Mouse (Mus musculus) heart, embryonic 11.5 days (tissue): ENCODE results near the gene Cfap61. TPM values are rescaled to one million over a fixed set of nuclear protein-coding genes. Genes with fewer than 3 reads are reported as not detected.

Experiments
- ATAC-seq: fragments of 200-750 bp; cut with Nextera tagmentation; replicated peaks from 2 replicates; pipeline ENCODE4 v1.8.0; 2017; ENCODE audit warnings: moderate library complexity; ENCODE audit not compliant: insufficient number of reproducible peaks, low FRiP score, low TSS enrichment
- H3K27ac ChIP-seq: fragments of 300-500 bp; sonication (generic); 2 replicates; pipeline ENCODE4 v1.5.1; 2014; ENCODE audit warnings: mild to moderate bottlenecking, low read depth, low read length
- H3K27me3 ChIP-seq: fragments of 300-500 bp; sonication (generic); 2 replicates; pipeline ENCODE4 v1.6.1; 2014; ENCODE audit warnings: mild to moderate bottlenecking, low read length, mixed read lengths; ENCODE audit not compliant: control insufficient read depth, insufficient read depth
- H3K36me3 ChIP-seq: fragments of 300-500 bp; sonication (generic); 2 replicates; pipeline ENCODE4 v1.6.1; 2014; ENCODE audit warnings: mild to moderate bottlenecking, low read length, moderate library complexity, mixed read lengths; ENCODE audit not compliant: control insufficient read depth, insufficient read depth
- H3K4me1 ChIP-seq: fragments of 300-500 bp; sonication (generic); 2 replicates; pipeline ENCODE4 v1.6.1; 2014; ENCODE audit warnings: low read length; ENCODE audit not compliant: control insufficient read depth, insufficient read depth
- H3K4me2 ChIP-seq: fragments of 300-500 bp; sonication (generic); 2 replicates; pipeline ENCODE4 v1.6.1; 2014; ENCODE audit warnings: mild to moderate bottlenecking, moderate library complexity
- H3K4me3 ChIP-seq: fragments of 300-500 bp; sonication (generic); 2 replicates; pipeline ENCODE4 v1.5.1; 2014; ENCODE audit warnings: low read depth, low read length
- H3K9ac ChIP-seq: fragments of 300-500 bp; sonication (generic); 2 replicates; pipeline ENCODE4 v1.6.1; 2014; ENCODE audit warnings: mild to moderate bottlenecking, low read depth, low read length, moderate library complexity
- H3K9me3 ChIP-seq: fragments of 300-500 bp; sonication (generic); replicated peaks from 2 replicates; pipeline ENCODE4 v1.6.1; 2016; ENCODE audit warnings: low read length; ENCODE audit not compliant: control insufficient read depth
- WGBS: fragments of 180-500 bp; shearing (Covaris S2); extraction: QIAGEN DNeasy Blood & Tissue Kit; methylation state at CpG from one replicate; pipeline ENCODE4 v1.1.7; 2014; ENCODE audit not compliant: insufficient replicate concordance; 5-methylcytosine and 5-hydroxymethylcytosine counted together
- polyA plus RNA-seq: library from polyadenylated mRNA; unstranded; fragments of >200 nt; fragmentation: Nextera tagmentation; extraction: Ambion mirVana; gene quantifications from 2 replicates; pipeline ENCODE4 v1.2.1, GENCODE M21; 2014

The Cfap61 gene
- polyA plus RNA-seq, 1 experiment from 2014 or later, result 0.10 TPM

DNA sequence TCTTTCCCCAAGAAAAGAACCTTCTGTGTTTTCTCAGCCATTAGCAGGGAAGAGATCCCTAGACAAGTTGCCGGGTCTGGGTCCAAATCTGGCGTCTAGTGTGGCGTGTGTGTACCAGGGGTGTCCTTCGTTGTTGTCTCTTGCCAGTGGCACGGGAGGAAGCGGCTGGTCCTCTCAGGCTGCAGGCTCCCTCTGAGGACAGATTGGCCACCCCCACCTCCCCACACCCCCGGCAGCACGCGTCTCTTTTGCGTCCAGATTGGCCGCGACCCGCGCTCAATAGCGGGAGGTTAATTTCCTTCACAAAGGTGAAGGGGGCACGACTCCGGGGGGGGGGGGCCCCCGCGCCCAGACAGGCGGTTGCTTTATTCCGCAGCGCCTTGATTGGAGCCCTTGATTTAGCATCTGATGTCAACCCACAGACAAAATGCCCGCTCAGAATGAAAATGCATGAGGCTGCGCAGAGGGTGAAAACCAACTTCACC, 286.0 kb downstream of the Cfap61 start:
- peak overlapping the region; percentile 54; the same call in 1 of the 2 replicates for H3K4me3 ChIP-seq
- ATAC-seq, result no peak
- no peaks in the 10 kb centered on the region for H3K9me3 ChIP-seq
- peaks cover 90% of the 10 kb centered on the region for H3K27me3 ChIP-seq
- peaks cover 23% of the 10 kb centered on the region for H3K4me1 ChIP-seq
- WGBS, result 1% methylated on average over 24 of the region's 24 CpGs
- H3K27ac ChIP-seq, result no peak overlapping the region
- H3K9ac ChIP-seq, result no peak overlapping the region
- H3K4me2 ChIP-seq, result peak overlapping the region; percentile 96
- no peaks in the 10 kb centered on the region for H3K36me3 ChIP-seq

- no peaks in the 10 kb centered on the region for H3K36me3 ChIP-seq
- H3K4me1 ChIP-seq, result peaks cover 23% of the 10 kb centered on the region
- H3K4me3 ChIP-seq, result peak within 1 kb of the TSS; percentile 54
- no peak within 1 kb of the TSS for H3K27ac ChIP-seq
- 2% methylated on average over 66 of the region's 86 CpGs for WGBS
- H3K9ac ChIP-seq, result no peak within 1 kb of the TSS; the same call in 1 of the 2 replicates
- H3K4me2 ChIP-seq, result peak within 1 kb of the TSS; percentile 96
- peaks cover 90% of the 10 kb centered on the region for H3K27me3 ChIP-seq
- no peak for ATAC-seq
- no peaks in the 10 kb centered on the region for H3K9me3 ChIP-seq
These were observed 286.7 kb downstream of the Cfap61 start, which contains the start of gene Insm1 for GRCm38 (mm10) chr2:146221076-146221928. Gene Insm1, plus strand, starts transcription at chr2:146221921.

- WGBS, result under 1% methylated on average over 44 of the region's 44 CpGs
- Histone ChIP-seq H3K4me3 (peak overlapping the region; percentile 54), H3K9ac (no peak overlapping the region; the same call in 1 of the 2 replicates), H3K27ac (no peak overlapping the region), H3K9me3 (no peaks in the 10 kb centered on the region), H3K4me2 (peak overlapping the region; percentile 96), H3K36me3 (no peaks in the 10 kb centered on the region), H3K27me3 (peaks cover 91% of the 10 kb centered on the region), H3K4me1 (peaks cover 23% of the 10 kb centered on the region)
- ATAC-seq, result 0 out of 2 replicates have a peak, but pooled peaks have one; percentile 8
These were observed 287.3 kb downstream of the Cfap61 start for GRCm38 (mm10) chr2:146221929-146222278.

GRCm38 (mm10) chr2:146222279-146223175, 287.9 kb downstream of the Cfap61 start:
- WGBS, result under 1% methylated on average over 111 of the region's 133 CpGs
- Histone ChIP-seq H3K4me2 (peak overlapping the region; percentile 96), H3K36me3 (no peaks in the 10 kb centered on the region), H3K9ac (no peak overlapping the region; the same call in 1 of the 2 replicates), H3K9me3 (no peaks in the 10 kb centered on the region), H3K27me3 (peaks cover 92% of the 10 kb centered on the region), H3K27ac (no peak overlapping the region), H3K4me1 (peaks cover 20% of the 10 kb centered on the region), H3K4me3 (peak overlapping the region; percentile 54)
- ATAC-seq, result no peak

DNA sequence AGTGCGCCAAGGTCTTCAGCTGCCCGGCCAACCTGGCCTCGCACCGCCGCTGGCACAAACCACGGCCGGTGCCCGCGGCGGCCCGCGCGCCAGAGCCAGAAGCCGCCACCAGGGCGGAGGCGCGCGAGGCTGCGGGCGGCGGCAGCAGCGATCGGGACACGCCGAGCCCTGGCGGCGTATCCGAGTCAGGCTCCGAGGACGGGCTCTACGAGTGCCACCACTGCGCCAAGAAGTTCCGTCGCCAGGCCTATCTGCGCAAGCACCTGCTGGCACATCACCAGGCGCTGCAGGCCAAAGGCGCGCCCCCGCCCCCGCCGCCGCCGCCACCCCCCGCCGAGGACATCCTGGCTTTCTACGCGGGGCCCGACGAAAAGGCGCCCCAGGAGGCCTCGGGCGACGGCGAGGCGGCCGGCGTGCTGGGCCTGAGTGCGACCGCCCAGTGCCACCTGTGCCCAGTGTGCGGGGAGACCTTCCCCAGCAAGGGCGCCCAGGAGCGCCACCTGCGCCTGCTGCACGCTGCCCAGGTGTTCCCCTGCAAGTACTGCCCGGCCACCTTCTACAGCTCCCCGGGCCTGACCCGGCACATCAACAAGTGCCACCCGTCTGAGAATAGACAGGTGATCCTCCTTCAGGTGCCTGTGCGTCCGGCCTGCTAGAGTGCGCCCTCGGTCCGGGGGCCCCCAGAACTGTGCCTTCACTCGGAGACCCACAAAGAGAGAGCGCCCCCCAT, 288.8 kb downstream of the Cfap61 start:
- Histone ChIP-seq H3K27ac (no peak overlapping the region), H3K4me1 (peaks cover 20% of the 10 kb centered on the region), H3K4me3 (peak overlapping the region; percentile 54), H3K4me2 (peak overlapping the region; percentile 96), H3K9me3 (no peaks in the 10 kb centered on the region), H3K27me3 (peaks cover 87% of the 10 kb centered on the region), H3K9ac (no peak overlapping the region), H3K36me3 (no peaks in the 10 kb centered on the region)
- 1% methylated on average over 71 of the region's 75 CpGs for WGBS
- ATAC-seq, result no peak

DNA sequence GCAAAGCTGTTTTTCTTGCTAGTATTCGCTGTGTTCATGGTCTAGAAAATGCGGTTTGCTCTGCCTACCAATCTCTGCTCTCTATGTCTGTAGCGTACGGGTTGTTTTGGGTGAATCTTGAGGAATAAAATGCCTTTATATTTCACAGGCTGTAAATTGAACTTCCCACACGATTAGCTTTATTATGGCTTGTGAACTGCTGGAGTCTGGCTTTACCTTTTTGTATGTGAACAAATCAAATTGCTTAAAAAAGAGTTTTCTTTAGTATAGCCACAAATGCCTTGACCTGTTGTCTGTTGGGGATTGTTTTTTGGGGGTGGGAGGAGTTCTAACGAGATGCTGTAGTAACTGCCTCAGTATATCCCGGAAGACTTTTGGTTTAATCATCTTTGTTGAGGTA, 289.6 kb downstream of the Cfap61 start:
- no peak overlapping the region; the same call in 1 of the 2 replicates for H3K4me3 ChIP-seq
- no peaks in the 10 kb centered on the region for H3K36me3 ChIP-seq
- H3K9me3 ChIP-seq, result no peaks in the 10 kb centered on the region
- H3K9ac ChIP-seq, result no peak overlapping the region
- H3K4me2 ChIP-seq, result no peak overlapping the region
- peaks cover 20% of the 10 kb centered on the region for H3K4me1 ChIP-seq
- no peak overlapping the region for H3K27ac ChIP-seq
- peaks cover 85% of the 10 kb centered on the region for H3K27me3 ChIP-seq
- ATAC-seq, result no peak
- 19% methylated on average over 7 of the region's 7 CpGs for WGBS

GRCm38 (mm10) chr2:146225818-146226217, 291.2 kb downstream of the Cfap61 start:
- Histone ChIP-seq H3K4me3 (no peak overlapping the region), H3K27ac (no peak overlapping the region), H3K4me1 (peaks cover 20% of the 10 kb centered on the region), H3K27me3 (peaks cover 72% of the 10 kb centered on the region), H3K4me2 (no peak overlapping the region), H3K36me3 (no peaks in the 10 kb centered on the region), H3K9me3 (no peaks in the 10 kb centered on the region), H3K9ac (no peak overlapping the region)
- no peak for ATAC-seq
- WGBS, result 18% methylated on average over 6 of the region's 6 CpGs

GRCm38 (mm10) chr2:146226484-146226883, 291.9 kb downstream of the Cfap61 start:
- peaks cover 15% of the 10 kb centered on the region for H3K4me1 ChIP-seq
- no peak overlapping the region for H3K27ac ChIP-seq
- H3K4me3 ChIP-seq, result no peak overlapping the region
- 4% methylated on average over 9 of the region's 9 CpGs for WGBS
- H3K4me2 ChIP-seq, result no peak overlapping the region
- no peak overlapping the region for H3K9ac ChIP-seq
- ATAC-seq, result no peak
- peaks cover 66% of the 10 kb centered on the region for H3K27me3 ChIP-seq
- H3K9me3 ChIP-seq, result no peaks in the 10 kb centered on the region
- no peaks in the 10 kb centered on the region for H3K36me3 ChIP-seq
